Mouse (Mus musculus) heart, embryonic 15.5 days (tissue): ENCODE results near the gene Calb2. TPM values are rescaled to one million over a fixed set of nuclear protein-coding genes. Genes with fewer than 3 reads are reported as not detected.

ENCODE experiments used
- ATAC-seq: fragments of 200-750 bp; cut with Nextera tagmentation; replicated peaks from 2 replicates; pipeline ENCODE4 v1.8.0; 2017; ENCODE audit warnings: low read depth, moderate TSS enrichment; ENCODE audit not compliant: insufficient number of reproducible peaks, insufficient read depth, low FRiP score
- H3K27ac ChIP-seq: fragments of 300-500 bp; sonication (generic); 2 replicates; pipeline ENCODE4 v1.5.1; 2015; ENCODE audit warnings: mild to moderate bottlenecking, inconsistent platforms
- H3K27me3 ChIP-seq: fragments of 300-500 bp; sonication (generic); 2 replicates; pipeline ENCODE4 v1.6.1; 2015; ENCODE audit warnings: inconsistent platforms
- H3K36me3 ChIP-seq: fragments of 300-500 bp; sonication (generic); 2 replicates; pipeline ENCODE4 v1.6.1; 2015; ENCODE audit warnings: mild to moderate bottlenecking, inconsistent platforms
- H3K4me1 ChIP-seq: fragments of 300-500 bp; sonication (generic); replicated peaks from 2 replicates; pipeline ENCODE4 v1.6.1; 2015; ENCODE audit warnings: inconsistent platforms
- H3K4me2 ChIP-seq: fragments of 300-500 bp; sonication (generic); 2 replicates; pipeline ENCODE4 v1.6.1; 2015; ENCODE audit warnings: inconsistent platforms, mild to moderate bottlenecking, moderate library complexity
- H3K4me3 ChIP-seq: fragments of 300-500 bp; sonication (generic); 2 replicates; pipeline ENCODE4 v1.5.1; 2015; ENCODE audit warnings: mild to moderate bottlenecking, inconsistent platforms
- H3K9ac ChIP-seq: fragments of 300-500 bp; sonication (generic); 2 replicates; pipeline ENCODE4 v1.6.1; 2015; ENCODE audit warnings: mild to moderate bottlenecking, inconsistent platforms
- H3K9me3 ChIP-seq: fragments of 300-500 bp; sonication (generic); replicated peaks from 2 replicates; pipeline ENCODE4 v1.6.1; 2016; ENCODE audit warnings: inconsistent platforms
- WGBS: fragments of 180-500 bp; shearing (Covaris S2); methylation state at CpG from one replicate; pipeline ENCODE4 v1.1.7; 2015; ENCODE audit warnings: mixed read lengths; 5-methylcytosine and 5-hydroxymethylcytosine counted together
- polyA plus RNA-seq: library from polyadenylated mRNA; unstranded; fragments of >200 nt; fragmentation: Nextera tagmentation; extraction: Ambion mirVana; gene quantifications from 2 replicates; pipeline ENCODE4 v1.2.1, GENCODE M21; 2015

Calb2 gene
- 0.48 and 1.4 TPM in 2 replicates for polyA plus RNA-seq

DNA sequence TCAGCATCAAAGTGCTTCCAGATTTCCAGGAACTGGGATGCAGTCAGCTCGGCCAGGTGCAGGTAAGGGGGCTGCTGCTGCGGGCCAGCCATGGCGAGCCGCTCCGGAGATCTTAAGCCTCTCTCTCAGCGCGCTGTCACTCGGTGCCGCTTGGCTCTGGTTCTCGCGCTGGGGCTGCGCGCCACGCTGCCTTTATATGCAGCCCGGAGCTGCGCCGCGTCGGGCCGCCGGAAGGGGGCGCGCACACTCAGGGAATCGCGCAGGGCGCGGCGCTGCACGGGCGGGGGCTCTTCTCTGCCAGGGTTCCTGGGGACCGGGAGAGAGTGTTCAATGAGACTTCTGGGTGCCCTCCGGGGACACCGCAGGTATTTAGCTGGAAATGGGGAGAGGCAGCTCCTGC lies at the start of gene Calb2:
Gene Calb2, minus strand, starts transcription at position 165 of the 400 bp plus-strand sequence.
- H3K27ac ChIP-seq: no peak within 1 kb of the TSS
- no peak within 1 kb of the TSS for H3K9ac ChIP-seq
- H3K27me3 ChIP-seq: peaks cover 43% of the 10 kb centered on the region
- H3K4me1 ChIP-seq: no peaks in the 10 kb centered on the region
- H3K36me3 ChIP-seq: no peaks in the 10 kb centered on the region
- no peak within 1 kb of the TSS for H3K4me3 ChIP-seq
- no peaks in the 10 kb centered on the region for H3K9me3 ChIP-seq
- 0 out of 2 replicates have a peak within 1 kb of the TSS, but pooled peaks have one; percentile 7 for H3K4me2 ChIP-seq
- 0 out of 2 replicates have a peak, but pooled peaks have one; percentile 50 for ATAC-seq
- 1% methylated on average over 33 of the region's 33 CpGs for WGBS

- under 1% methylated on average over 42 of the region's 43 CpGs for WGBS
- ATAC-seq: peak; percentile 100
- 0 out of 2 replicates have a peak overlapping the region, but pooled peaks have one; percentile 4 for H3K27ac ChIP-seq
- H3K4me1 ChIP-seq: peaks cover 12% of the 10 kb centered on the region
- H3K4me3 ChIP-seq: peak overlapping the region; percentile 62
- H3K36me3 ChIP-seq: peaks cover 18% of the 10 kb centered on the region
- peak overlapping the region; percentile 32 for H3K9ac ChIP-seq
- H3K9me3 ChIP-seq: no peaks in the 10 kb centered on the region
- 0 out of 2 replicates have a peak, but pooled peaks cover 2% of the 10 kb centered on the region for H3K27me3 ChIP-seq
- H3K4me2 ChIP-seq: peak overlapping the region; percentile 75
These were observed 49.7 kb upstream of the Calb2 start for GRCm38 (mm10) chr8:110217681-110218131.

GRCm38 (mm10) chr8:110217198-110217597 lies 49.2 kb upstream of the Calb2 start:
- H3K4me1 ChIP-seq: peaks cover 12% of the 10 kb centered on the region
- no peaks in the 10 kb centered on the region for H3K9me3 ChIP-seq
- H3K27ac ChIP-seq: no peak overlapping the region
- peak overlapping the region; percentile 62 for H3K4me3 ChIP-seq
- WGBS: 37% methylated on average over 5 of the region's 5 CpGs
- H3K36me3 ChIP-seq: peaks cover 13% of the 10 kb centered on the region
- ATAC-seq: no peak
- 0 out of 2 replicates have a peak, but pooled peaks cover 4% of the 10 kb centered on the region for H3K27me3 ChIP-seq
- H3K4me2 ChIP-seq: peak overlapping the region; percentile 75
- H3K9ac ChIP-seq: no peak overlapping the region

GRCm38 (mm10) chr8:110216253-110216652 lies 48.2 kb upstream of the Calb2 start:
- H3K9me3 ChIP-seq: no peaks in the 10 kb centered on the region
- peaks cover 12% of the 10 kb centered on the region for H3K4me1 ChIP-seq
- no peak overlapping the region for H3K27ac ChIP-seq
- H3K9ac ChIP-seq: no peak overlapping the region
- peaks cover 4% of the 10 kb centered on the region for H3K36me3 ChIP-seq
- H3K4me3 ChIP-seq: no peak overlapping the region
- ATAC-seq: no peak
- 72% methylated on average over 5 of the region's 5 CpGs for WGBS
- H3K4me2 ChIP-seq: no peak overlapping the region
- H3K27me3 ChIP-seq: 0 out of 2 replicates have a peak, but pooled peaks cover 4% of the 10 kb centered on the region

DNA sequence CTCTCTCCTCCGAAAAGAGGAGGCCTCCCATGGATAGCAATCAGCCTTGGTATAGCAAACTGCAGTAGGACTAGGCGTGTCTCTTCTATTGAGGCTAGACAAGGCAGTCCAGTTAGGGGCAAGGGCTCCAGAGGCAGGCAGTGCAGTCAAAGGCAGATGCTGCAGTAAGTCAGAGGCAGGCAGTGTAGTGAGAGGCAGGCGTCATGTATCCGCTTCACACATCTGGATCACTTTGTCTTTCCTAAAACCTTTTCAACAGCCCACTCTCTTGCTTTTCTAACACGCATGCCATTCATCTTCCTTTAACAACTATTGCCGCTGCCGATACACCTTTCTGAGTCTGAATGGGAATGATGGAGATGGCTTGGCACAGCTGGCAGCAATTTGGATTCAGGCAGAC lies 47.4 kb upstream of the Calb2 start, which contains the start of gene Cmtr2:
Gene Cmtr2, plus strand, starts transcription at position 301 of the 400 bp plus-strand sequence.
- Histone ChIP-seq H3K36me3 (no peaks in the 10 kb centered on the region), H3K4me2 (no peak within 1 kb of the TSS), H3K9me3 (no peaks in the 10 kb centered on the region), H3K27ac (no peak within 1 kb of the TSS), H3K4me3 (no peak within 1 kb of the TSS), H3K4me1 (peaks cover 12% of the 10 kb centered on the region), H3K9ac (no peak within 1 kb of the TSS), H3K27me3 (0 out of 2 replicates have a peak, but pooled peaks cover 4% of the 10 kb centered on the region)
- 64% methylated on average over 7 of the region's 7 CpGs for WGBS
- ATAC-seq: no peak

DNA sequence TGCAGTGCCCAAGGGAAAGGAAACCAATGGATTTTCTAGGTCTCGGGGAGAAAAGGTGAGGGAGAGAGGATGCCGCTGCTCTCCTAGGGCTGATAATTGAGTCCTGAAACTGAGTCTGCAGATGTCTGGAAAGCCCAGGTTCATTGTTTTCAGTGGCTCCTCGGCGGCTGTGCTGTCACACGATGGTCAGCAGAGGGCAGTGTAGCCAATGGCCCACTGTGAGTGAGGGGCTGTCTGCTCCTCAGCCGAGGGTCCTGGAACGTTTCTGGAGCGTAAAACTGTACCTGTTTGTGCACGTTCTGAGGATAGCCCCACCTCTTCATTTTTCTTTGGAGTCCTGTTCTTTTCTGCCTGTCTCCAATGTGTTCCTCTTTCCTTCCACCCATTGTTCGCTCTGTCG lies 33.8 kb upstream of the Calb2 start:
- no peaks in the 10 kb centered on the region for H3K36me3 ChIP-seq
- 33% methylated on average over 11 of the region's 11 CpGs for WGBS
- H3K27ac ChIP-seq: no peak overlapping the region
- H3K4me1 ChIP-seq: no peaks in the 10 kb centered on the region
- no peak overlapping the region for H3K4me2 ChIP-seq
- no peaks in the 10 kb centered on the region for H3K27me3 ChIP-seq
- no peak overlapping the region for H3K9ac ChIP-seq
- no peak overlapping the region for H3K4me3 ChIP-seq
- no peak for ATAC-seq
- no peaks in the 10 kb centered on the region for H3K9me3 ChIP-seq

DNA sequence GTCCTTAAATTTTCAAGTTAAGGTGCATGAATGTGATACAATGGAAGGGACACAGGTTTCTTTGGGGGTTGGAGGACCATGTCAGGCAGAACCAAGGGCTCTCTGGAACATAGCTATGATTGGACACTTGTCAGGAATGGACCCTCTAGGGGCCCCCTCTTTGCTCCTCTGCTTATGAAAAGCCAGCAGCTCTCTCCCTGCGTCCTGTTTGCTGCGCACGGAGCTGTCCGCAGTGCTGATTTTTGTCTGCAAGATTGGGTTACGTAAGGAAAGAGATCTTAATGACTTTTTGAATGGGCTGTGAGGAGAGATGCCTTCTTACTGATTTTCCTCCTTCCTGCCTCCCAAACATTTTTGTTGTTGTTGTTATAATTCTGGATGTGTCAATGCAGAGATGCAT lies 28.7 kb upstream of the Calb2 start:
- Histone ChIP-seq H3K27me3 (no peaks in the 10 kb centered on the region), H3K4me2 (no peak overlapping the region), H3K4me1 (no peaks in the 10 kb centered on the region), H3K27ac (no peak overlapping the region), H3K4me3 (no peak overlapping the region), H3K36me3 (no peaks in the 10 kb centered on the region), H3K9me3 (no peaks in the 10 kb centered on the region), H3K9ac (no peak overlapping the region)
- ATAC-seq: no peak
- 2% methylated on average over 5 of the region's 5 CpGs for WGBS

DNA sequence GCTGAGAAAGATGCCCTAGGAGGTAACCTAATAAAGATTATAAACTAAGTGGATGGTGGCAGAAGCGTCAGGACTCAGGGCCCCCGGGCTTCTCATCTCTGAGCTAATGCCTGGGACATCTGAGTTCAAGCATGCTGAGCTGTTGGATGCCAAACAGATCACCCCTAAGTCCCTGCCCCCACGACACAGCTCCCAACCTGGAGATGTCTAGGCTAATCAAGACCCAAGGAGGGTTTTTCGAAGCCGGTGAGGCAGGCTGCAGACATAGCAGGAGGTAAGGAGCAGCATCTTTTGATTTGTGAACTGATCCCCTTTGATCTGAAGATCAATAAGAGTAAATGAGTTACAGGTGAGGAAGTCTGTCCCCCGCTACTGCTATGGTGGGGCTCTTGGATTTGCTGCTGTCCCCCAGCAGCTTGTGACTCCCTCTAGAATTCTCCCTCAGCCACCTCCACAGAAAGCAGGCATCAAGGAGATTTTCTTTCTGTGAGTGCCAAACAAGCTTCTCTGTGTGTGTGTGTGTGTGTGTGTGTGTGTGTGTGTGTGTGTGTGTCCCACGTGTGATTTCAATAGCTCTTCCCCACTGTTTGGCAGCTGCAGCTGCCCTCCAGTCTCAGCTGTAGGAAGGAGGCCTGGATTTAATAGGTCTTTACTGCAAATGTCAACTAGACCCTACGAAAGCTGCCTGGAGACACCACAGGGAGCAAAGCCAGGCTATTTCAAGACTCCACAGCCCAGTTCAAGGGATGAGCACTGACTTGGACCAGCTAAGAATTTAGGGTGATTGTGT lies 21.1 kb upstream of the Calb2 start:
- Histone ChIP-seq H3K36me3 (no peaks in the 10 kb centered on the region), H3K27ac (no peak overlapping the region), H3K9ac (no peak overlapping the region), H3K4me2 (no peak overlapping the region), H3K4me1 (no peaks in the 10 kb centered on the region), H3K4me3 (no peak overlapping the region), H3K9me3 (no peaks in the 10 kb centered on the region), H3K27me3 (peaks cover 4% of the 10 kb centered on the region; the same call in 1 of the 2 replicates)
- WGBS: 17% methylated on average over 8 of the region's 8 CpGs
- ATAC-seq: no peak

GRCm38 (mm10) chr8:110185538-110185937 lies 17.5 kb upstream of the Calb2 start:
- no peak overlapping the region for H3K9ac ChIP-seq
- no peak overlapping the region for H3K4me3 ChIP-seq
- 73% methylated on average over 4 of the region's 4 CpGs for WGBS
- no peak overlapping the region for H3K27ac ChIP-seq
- H3K9me3 ChIP-seq: no peaks in the 10 kb centered on the region
- H3K4me2 ChIP-seq: no peak overlapping the region
- no peak for ATAC-seq
- H3K36me3 ChIP-seq: no peaks in the 10 kb centered on the region
- H3K27me3 ChIP-seq: peaks cover 4% of the 10 kb centered on the region; the same call in 1 of the 2 replicates
- H3K4me1 ChIP-seq: no peaks in the 10 kb centered on the region

DNA sequence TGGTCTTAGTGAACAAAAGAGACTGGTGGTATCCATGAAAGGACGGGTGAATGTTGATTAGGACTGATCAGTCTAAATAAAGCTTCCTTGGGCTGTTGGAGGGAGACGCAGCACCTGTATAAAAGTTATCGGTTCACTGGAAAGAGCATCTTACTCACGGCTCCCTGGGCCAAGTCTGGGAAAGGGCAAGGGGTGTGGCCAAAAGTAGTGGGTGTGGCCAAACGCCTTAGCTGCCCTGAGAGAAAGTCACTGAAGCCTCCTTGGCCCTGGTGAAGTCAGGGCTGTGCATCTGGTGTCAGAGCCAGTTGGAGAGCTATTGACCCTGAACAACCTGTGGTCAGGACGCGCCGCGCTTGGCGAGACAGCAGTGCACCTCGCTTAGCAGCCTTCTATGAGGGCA lies 15.7 kb upstream of the Calb2 start:
- Histone ChIP-seq H3K27me3 (peaks cover 9% of the 10 kb centered on the region), H3K27ac (no peak overlapping the region), H3K4me1 (no peaks in the 10 kb centered on the region), H3K36me3 (no peaks in the 10 kb centered on the region), H3K4me3 (no peak overlapping the region), H3K9ac (no peak overlapping the region), H3K9me3 (no peaks in the 10 kb centered on the region), H3K4me2 (no peak overlapping the region)
- 26% methylated on average over 11 of the region's 11 CpGs for WGBS
- no peak for ATAC-seq

DNA sequence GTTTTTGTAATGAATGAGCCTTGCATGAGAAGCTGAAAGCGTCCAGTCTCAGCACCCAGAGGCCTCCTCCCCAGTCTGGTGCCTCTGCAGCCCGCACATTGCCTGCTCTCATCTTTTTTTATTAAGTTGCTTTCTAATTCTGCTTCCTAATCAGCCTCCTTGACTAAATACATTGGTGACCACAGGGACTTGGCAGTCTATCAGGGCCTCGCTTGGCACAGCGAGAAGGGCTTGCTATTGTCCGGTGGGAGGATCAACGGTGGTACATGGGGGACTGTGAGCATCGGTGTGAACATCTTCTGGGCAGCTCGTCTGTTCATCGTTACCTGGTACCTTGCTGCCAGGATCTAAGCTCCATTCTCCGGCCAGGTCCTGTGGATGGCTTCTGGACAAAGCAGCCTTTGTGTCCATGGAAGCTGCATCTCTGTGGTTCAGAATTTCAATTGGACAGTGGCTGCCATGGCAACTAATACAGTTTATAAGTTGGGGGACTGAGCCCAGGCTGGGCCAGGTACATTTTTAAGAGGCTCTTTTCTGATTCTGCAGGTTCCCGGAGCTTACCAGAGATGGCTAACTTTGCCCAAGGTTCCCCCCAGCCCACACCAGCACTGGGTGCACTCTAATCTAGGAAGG lies 14.8 kb upstream of the Calb2 start:
- no peak overlapping the region for H3K4me2 ChIP-seq
- WGBS: 77% methylated on average over 11 of the region's 11 CpGs
- no peaks in the 10 kb centered on the region for H3K36me3 ChIP-seq
- H3K4me1 ChIP-seq: peaks cover under 1% of the 10 kb centered on the region
- no peaks in the 10 kb centered on the region for H3K9me3 ChIP-seq
- ATAC-seq: no peak
- no peak overlapping the region for H3K27ac ChIP-seq
- H3K9ac ChIP-seq: no peak overlapping the region
- H3K27me3 ChIP-seq: peaks cover 12% of the 10 kb centered on the region
- no peak overlapping the region for H3K4me3 ChIP-seq
